Mouse (Mus musculus) limb, embryonic 12.5 days (tissue): ENCODE measurements at regions not wholly inside any gene's neighbourhood (a gene's known extent, or its start where the extent isn't known, plus 50 kb on each side); places are given as distances from the start of the nearest gene placed in this dataset.
A peak's percentile ranks its signal among the peaks of the same experiment; 100 is the strongest.

Source experiments
- ATAC-seq: fragments of 200-750 bp; cut with Nextera tagmentation; 2 replicates; pipeline ENCODE4 v1.8.0; 2017; ENCODE audit warnings: low read depth, moderate TSS enrichment; ENCODE audit not compliant: insufficient number of reproducible peaks, insufficient read depth, low FRiP score, low TSS enrichment
- H3K27ac ChIP-seq: fragments of 300-500 bp; sonication (generic); 2 replicates; pipeline ENCODE4 v1.5.1; 2016; ENCODE audit warnings: mild to moderate bottlenecking, moderate library complexity
- H3K27me3 ChIP-seq: fragments of 300-500 bp; sonication (generic); 2 replicates; pipeline ENCODE4 v1.6.1; 2016; ENCODE audit warnings: mild to moderate bottlenecking, moderate library complexity
- H3K36me3 ChIP-seq: fragments of 300-500 bp; sonication (generic); 2 replicates; pipeline ENCODE4 v1.6.1; 2016; ENCODE audit warnings: mild to moderate bottlenecking, moderate library complexity
- H3K4me1 ChIP-seq: fragments of 300-500 bp; sonication (generic); replicated peaks from 2 replicates; pipeline ENCODE4 v1.6.1; 2016
- H3K4me2 ChIP-seq: fragments of 300-500 bp; sonication (generic); 2 replicates; pipeline ENCODE4 v1.6.1; 2016; ENCODE audit warnings: mild to moderate bottlenecking, moderate library complexity
- H3K4me3 ChIP-seq: fragments of 300-500 bp; sonication (generic); replicated peaks from 2 replicates; pipeline ENCODE4 v1.5.1; 2016; ENCODE audit warnings: mild to moderate bottlenecking
- H3K9ac ChIP-seq: fragments of 300-500 bp; sonication (generic); replicated peaks from 2 replicates; pipeline ENCODE4 v1.6.1; 2016; ENCODE audit warnings: mild to moderate bottlenecking, moderate library complexity
- H3K9me3 ChIP-seq: fragments of 300-500 bp; sonication (generic); 2 replicates; pipeline ENCODE4 v1.6.1; 2016; ENCODE audit warnings: mild to moderate bottlenecking, moderate library complexity
- WGBS: fragments of 180-500 bp; shearing (Covaris S2); methylation state at CpG from one replicate; pipeline ENCODE4 v1.1.7; 2016; 5-methylcytosine and 5-hydroxymethylcytosine counted together

DNA sequence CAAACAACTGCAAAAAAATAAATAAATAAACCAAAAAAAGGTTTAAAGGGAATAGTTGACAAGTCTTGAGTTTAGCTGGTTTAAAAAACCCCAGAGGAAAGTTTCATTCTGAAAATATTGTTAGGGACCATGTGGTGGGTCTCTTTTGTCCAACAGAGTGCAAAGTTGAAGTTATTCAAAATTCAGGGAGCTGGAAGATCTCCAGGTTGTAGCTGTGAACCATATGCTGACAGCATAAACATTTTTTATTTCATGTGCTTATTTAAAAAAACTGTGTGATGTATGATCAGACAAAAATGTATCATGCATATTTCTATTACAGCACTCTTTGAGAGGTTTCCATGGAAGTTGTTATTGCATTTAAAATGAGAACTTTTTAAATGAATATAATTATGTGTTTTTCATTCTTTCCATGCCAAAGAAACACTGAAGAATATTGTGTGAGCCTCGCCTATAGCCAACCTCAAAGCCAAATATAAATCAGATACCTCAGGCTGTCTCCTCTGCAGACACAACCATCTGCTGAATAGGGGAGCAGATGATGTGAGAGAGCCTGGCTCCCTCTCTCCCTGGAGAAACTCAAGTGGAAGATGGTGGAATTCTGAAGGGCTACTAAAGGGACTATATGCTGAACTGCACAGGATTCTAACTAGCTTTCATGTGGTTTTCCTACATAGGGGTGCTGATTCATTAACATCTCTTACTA lies 413.4 kb upstream of the Impad1 start:
- H3K9me3 ChIP-seq: 0 out of 2 replicates have a peak, but pooled peaks cover 4% of the 10 kb centered on the region
- H3K36me3 ChIP-seq: no peaks in the 10 kb centered on the region
- ATAC-seq: no peak
- H3K9ac ChIP-seq: no peak overlapping the region
- WGBS: 64% methylated on average over 1 of the region's 1 CpGs
- H3K4me1 ChIP-seq: peaks cover 4% of the 10 kb centered on the region; the same call in 1 of the 2 replicates
- no peak overlapping the region for H3K27ac ChIP-seq
- no peak overlapping the region for H3K4me3 ChIP-seq
- peaks cover 4% of the 10 kb centered on the region; the same call in 1 of the 2 replicates for H3K27me3 ChIP-seq
- no peak overlapping the region for H3K4me2 ChIP-seq

DNA sequence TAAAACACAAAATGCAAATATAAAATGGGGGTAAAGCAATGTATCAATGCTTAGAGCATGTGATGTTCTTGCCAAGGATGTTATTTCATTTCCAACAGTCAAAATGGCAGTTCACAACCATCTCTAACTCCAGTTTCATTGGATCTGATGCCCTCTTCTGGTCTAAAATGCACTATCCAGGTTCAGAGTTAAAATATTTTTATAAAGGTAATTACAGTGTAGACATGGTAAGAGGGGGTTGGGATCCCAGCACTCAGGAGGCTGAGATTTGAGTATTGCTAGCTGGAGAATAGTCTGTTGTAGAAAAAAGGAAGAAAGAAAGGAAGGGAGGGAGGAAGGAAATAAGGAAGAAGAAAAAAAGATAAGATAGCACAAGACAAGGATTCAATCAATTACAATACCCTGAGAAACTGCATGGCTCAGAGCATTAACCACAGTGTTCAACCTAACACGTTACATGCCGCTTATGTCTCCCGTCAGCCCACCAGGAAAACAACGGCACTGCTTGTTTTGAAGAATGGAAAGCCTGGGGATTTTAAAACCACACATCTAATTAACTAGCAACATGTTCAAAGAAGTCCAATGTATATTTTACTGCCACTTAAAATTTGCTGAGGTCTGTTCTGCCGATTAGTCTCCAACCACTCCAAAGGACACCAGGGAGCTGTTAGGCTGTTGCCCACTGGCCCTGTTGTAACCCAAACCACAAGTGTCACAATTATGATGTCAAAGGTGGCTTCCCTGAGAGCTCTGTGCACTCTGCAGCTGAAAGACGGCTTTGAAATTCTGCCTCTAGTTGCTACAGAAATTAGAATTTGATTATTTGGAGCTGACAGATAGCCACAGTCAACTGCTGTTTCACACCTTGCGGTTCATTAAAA lies 412.4 kb upstream of the Impad1 start:
- Histone ChIP-seq H3K4me1 (peaks cover 4% of the 10 kb centered on the region; the same call in 1 of the 2 replicates), H3K9me3 (no peaks in the 10 kb centered on the region), H3K27ac (no peak overlapping the region), H3K9ac (no peak overlapping the region), H3K36me3 (no peaks in the 10 kb centered on the region), H3K4me2 (0 out of 2 replicates have a peak overlapping the region, but pooled peaks have one; percentile 13), H3K4me3 (no peak overlapping the region), H3K27me3 (peaks cover 5% of the 10 kb centered on the region; the same call in 1 of the 2 replicates)
- peak; percentile 83; the same call in 1 of the 2 replicates for ATAC-seq
- WGBS: 21% methylated on average over 7 of the region's 7 CpGs

DNA sequence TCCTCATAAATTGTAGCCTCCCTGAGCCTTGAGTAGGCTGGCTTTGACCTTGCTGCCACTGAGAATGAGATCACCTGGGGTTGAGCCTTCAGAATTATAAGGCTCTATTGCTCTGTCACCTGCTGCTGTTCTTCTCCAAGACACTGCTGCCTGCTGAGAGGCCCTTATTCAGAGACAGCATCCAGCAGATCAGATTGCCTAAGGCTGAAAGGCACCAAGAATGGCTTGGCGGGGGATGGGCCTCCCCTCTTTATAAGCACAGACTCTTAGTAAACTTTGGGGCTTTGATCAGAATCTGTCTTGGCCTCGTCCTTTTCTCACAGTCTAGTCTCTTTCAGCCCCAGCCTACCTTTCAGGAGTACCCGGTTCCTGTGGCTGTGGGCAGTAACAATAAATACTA lies 401.1 kb upstream of the Impad1 start:
- 43% methylated on average over 3 of the region's 3 CpGs for WGBS

DNA sequence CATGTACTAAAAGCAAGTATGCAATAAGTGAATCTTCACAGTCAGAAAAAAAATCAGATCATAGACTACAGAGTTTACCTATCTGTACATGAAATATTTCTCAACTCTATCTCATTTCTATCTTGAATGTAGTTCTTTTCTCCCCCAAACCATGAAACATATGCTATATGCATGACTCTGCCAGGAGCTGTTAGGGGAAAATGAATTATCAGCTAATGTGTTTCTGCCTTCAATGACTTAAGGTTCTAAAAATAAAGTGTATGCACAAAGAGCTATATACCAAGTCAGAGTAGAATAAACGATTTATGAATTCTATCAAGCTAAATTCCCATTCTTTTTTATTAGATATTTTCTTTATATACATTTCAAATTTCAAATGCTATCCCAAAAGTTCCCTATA lies 388.4 kb upstream of the Impad1 start:
- no peak overlapping the region for H3K27ac ChIP-seq
- WGBS: 86% methylated on average over 1 of the region's 1 CpGs
- no peak overlapping the region for H3K4me2 ChIP-seq
- H3K4me1 ChIP-seq: no peaks in the 10 kb centered on the region
- H3K4me3 ChIP-seq: no peak overlapping the region
- H3K9ac ChIP-seq: no peak overlapping the region
- no peak for ATAC-seq
- H3K27me3 ChIP-seq: no peaks in the 10 kb centered on the region
- H3K9me3 ChIP-seq: no peaks in the 10 kb centered on the region
- no peaks in the 10 kb centered on the region for H3K36me3 ChIP-seq

More for the DNA sequence above, 401.1 kb upstream of the Impad1 start:
- H3K9me3 ChIP-seq: no peaks in the 10 kb centered on the region
- no peak overlapping the region for H3K27ac ChIP-seq
- no peaks in the 10 kb centered on the region for H3K36me3 ChIP-seq
- H3K9ac ChIP-seq: no peak overlapping the region
- ATAC-seq: no peak
- no peaks in the 10 kb centered on the region; the same call in 1 of the 2 replicates for H3K27me3 ChIP-seq
- H3K4me1 ChIP-seq: no peaks in the 10 kb centered on the region
- H3K4me3 ChIP-seq: no peak overlapping the region
- H3K4me2 ChIP-seq: no peak overlapping the region

DNA sequence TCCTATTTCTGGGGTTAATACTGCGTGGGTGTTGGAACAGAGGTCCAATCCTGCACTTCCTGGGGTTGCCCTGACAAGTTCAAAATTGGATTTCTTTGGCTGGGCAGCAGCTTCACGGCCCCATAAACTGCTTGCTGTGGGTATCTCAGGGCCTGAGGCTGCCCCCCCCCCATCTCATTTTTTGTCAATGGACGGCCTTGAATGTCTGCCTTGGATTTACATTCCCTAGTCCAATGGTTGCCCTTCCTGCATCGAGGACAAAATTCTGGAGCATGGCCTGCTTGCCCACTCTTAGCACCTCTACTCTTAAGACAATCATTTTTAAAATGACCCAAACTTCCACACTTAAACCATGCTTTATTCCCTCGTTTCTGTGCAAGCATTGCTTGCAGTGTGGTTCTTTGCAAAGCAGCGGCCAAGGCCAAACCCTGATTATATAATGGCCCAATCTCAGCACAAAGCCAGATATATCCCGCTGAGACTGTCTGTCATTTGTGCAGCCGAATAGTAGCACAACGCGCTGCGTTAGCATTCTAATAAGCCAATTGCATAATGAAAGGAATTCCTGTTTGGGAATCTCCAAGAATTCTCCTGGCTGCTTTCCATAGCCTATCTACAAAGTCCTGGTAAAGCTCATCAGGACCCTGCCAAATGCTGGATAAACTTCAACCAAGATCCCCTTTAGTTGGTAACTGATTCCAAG lies 386.0 kb upstream of the Impad1 start:
- Histone ChIP-seq H3K9me3 (no peaks in the 10 kb centered on the region), H3K4me1 (no peaks in the 10 kb centered on the region), H3K27me3 (no peaks in the 10 kb centered on the region), H3K4me3 (no peak overlapping the region), H3K9ac (no peak overlapping the region), H3K4me2 (no peak overlapping the region), H3K27ac (no peak overlapping the region), H3K36me3 (no peaks in the 10 kb centered on the region)
- WGBS: 84% methylated on average over 11 of the region's 11 CpGs
- ATAC-seq: no peak

DNA sequence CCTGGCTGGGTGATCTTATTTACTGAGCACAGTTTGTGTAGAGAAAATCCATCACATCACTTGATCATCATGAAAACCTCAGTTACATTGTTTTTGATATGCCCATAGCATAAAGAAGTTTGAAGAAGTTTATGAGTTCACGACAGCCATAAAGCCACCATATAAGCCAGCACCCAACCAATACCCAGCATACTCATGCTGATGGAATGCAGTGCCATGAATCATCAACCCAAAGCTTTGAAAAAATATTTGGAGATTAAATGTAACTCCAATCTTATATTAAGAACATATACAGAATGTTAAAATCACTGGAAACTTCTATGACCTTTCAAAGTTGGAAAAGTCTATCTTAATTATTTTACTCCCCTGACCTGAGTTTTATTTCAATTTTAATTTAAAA lies 372.1 kb upstream of the Impad1 start:
- Histone ChIP-seq H3K4me3 (no peak overlapping the region), H3K4me1 (no peaks in the 10 kb centered on the region), H3K4me2 (no peak overlapping the region), H3K9me3 (no peaks in the 10 kb centered on the region), H3K9ac (no peak overlapping the region), H3K27me3 (no peaks in the 10 kb centered on the region), H3K27ac (no peak overlapping the region), H3K36me3 (no peaks in the 10 kb centered on the region)
- ATAC-seq: no peak
- WGBS: 85% methylated on average over 1 of the region's 1 CpGs

DNA sequence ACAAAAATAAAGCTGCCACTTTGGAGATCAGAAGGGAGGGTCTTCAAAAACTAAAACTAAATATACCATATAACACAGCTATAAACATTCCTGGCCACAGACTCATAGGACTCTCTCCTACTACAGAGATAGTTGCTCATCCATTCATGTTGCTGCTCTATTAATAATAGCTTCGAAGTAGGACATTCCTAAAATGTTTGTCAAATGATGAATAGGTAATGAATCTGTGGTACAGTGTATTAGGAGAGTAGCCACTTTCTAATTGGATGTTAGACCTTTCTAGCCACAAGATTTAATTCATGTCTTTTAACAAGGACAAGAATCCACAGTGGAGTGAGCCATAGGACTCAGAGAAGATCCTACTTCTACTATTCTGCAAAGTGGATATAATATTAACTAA lies 367.8 kb upstream of the Impad1 start:
- ATAC-seq: no peak
- Histone ChIP-seq H3K4me2 (no peak overlapping the region), H3K27ac (no peak overlapping the region), H3K27me3 (no peaks in the 10 kb centered on the region), H3K4me3 (no peak overlapping the region), H3K4me1 (no peaks in the 10 kb centered on the region), H3K9me3 (no peaks in the 10 kb centered on the region), H3K9ac (no peak overlapping the region), H3K36me3 (no peaks in the 10 kb centered on the region)
- 77% methylated on average over 1 of the region's 1 CpGs for WGBS

DNA sequence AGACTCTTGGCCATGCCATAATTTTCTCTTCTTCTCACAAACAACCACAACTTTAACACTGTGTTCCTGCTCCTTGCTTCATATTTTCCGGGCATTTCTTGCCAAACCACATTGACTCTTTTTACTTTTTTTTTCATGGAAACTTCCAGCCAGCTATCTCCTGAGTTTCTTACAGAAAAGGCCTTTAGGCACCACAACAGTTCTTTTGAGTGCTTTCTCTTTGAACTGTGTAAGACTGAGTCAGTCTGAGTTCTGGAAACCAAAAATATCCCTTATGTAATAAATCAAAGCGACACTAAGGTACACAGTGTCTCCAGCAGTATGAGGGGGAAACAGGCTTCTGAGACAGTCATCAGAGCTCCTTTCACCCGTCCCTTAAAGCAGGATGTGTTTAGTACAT lies 337.6 kb upstream of the Impad1 start:
- 52% methylated on average over 3 of the region's 3 CpGs for WGBS
- no peak overlapping the region for H3K27ac ChIP-seq
- no peak for ATAC-seq
- no peak overlapping the region for H3K9ac ChIP-seq
- no peaks in the 10 kb centered on the region for H3K36me3 ChIP-seq
- H3K27me3 ChIP-seq: no peaks in the 10 kb centered on the region
- no peak overlapping the region for H3K4me3 ChIP-seq
- no peaks in the 10 kb centered on the region for H3K9me3 ChIP-seq
- H3K4me2 ChIP-seq: no peak overlapping the region
- H3K4me1 ChIP-seq: no peaks in the 10 kb centered on the region

DNA sequence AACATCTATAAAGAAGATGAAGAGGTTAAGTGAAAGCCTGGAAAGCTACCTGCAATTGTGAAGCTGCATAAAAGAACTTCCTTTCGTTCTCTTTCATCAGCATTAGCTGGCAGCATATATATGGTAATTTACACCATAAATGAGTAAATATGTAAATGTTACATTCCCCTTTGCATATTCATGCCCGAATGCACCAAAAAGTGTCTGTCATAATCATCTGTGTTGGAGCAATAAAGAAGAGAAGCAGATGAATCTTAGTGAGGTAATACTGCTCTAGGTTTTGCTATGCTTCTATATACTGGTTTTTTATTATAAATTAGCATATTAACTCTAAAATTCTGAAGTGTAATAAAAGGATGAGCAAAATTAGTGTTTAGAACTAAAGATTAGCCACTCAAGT lies 332.9 kb upstream of the Impad1 start:
- no peak overlapping the region for H3K4me3 ChIP-seq
- no peak for ATAC-seq
- 91% methylated on average over 2 of the region's 2 CpGs for whole genome bisulfite sequencing
- H3K4me1 ChIP-seq: no peaks in the 10 kb centered on the region
- no peak overlapping the region for H3K4me2 ChIP-seq
- no peaks in the 10 kb centered on the region for H3K36me3 ChIP-seq
- H3K9ac ChIP-seq: no peak overlapping the region
- no peak overlapping the region for H3K27ac ChIP-seq
- no peaks in the 10 kb centered on the region for H3K9me3 ChIP-seq
- no peaks in the 10 kb centered on the region for H3K27me3 ChIP-seq

DNA sequence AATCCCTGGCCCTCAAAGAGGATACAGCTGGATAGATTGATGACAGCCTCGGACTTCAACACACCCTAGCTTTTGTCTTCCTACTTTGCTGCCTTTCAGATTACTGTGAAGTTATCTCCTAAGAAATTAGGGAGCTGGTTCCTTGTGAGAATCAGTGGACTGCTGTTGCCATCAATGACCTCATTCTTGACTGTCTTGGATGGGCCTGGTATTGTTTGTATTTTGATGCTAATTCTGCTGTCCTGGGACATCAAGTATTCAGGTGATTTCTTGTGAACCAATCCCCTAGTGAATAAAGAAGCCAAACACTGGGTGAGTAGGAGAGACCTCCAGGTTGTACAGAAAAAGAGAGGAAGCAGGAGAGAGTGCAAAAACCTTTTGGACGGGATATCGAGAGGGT lies 305.3 kb upstream of the Impad1 start:
- no peak overlapping the region for H3K27ac ChIP-seq
- no peak overlapping the region for H3K4me2 ChIP-seq
- H3K36me3 ChIP-seq: no peaks in the 10 kb centered on the region
- no peaks in the 10 kb centered on the region for H3K9me3 ChIP-seq
- 83% methylated on average over 3 of the region's 3 CpGs for WGBS
- ATAC-seq: no peak
- no peaks in the 10 kb centered on the region for H3K27me3 ChIP-seq
- no peaks in the 10 kb centered on the region for H3K4me1 ChIP-seq
- no peak overlapping the region for H3K4me3 ChIP-seq
- H3K9ac ChIP-seq: no peak overlapping the region

DNA sequence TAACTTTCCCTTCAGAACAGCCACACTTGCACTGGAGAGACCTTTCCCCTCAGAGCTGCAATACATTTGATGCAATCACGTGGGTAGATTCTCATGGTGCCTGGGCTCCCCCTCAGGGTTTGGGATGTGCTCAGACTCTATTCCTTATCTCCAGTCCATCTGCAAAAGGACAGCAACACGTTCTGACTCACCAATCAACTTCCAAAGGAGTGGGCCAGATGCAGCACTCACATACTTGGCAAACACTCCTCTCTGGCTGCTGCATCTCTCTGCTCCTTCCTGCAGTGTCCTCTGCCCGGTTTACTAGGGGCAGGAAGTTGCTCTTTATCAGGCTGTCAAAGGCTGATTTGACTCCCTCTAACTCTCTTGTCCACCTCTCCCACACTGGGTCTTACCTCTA lies 285.6 kb upstream of the Impad1 start:
- Histone ChIP-seq H3K9me3 (no peaks in the 10 kb centered on the region), H3K4me2 (no peak overlapping the region), H3K9ac (no peak overlapping the region), H3K27me3 (no peaks in the 10 kb centered on the region), H3K4me3 (no peak overlapping the region), H3K27ac (no peak overlapping the region), H3K4me1 (no peaks in the 10 kb centered on the region), H3K36me3 (no peaks in the 10 kb centered on the region)
- no peak for ATAC-seq
- 48% methylated on average over 3 of the region's 3 CpGs for WGBS
